Mouse (Mus musculus) cerebellum, adult 9-10 months (tissue): ENCODE results near the gene Olfr1441.

ENCODE experiments used
- DNase-seq: peaks from one replicate; pipeline ENCODE4 v3.0.0; 2022

The Olfr1441 gene

GRCm38 (mm10) chr19:12464127-12464526 is 46.9 kb downstream of the Olfr1441 start:
- DNase-seq, result no peak

- no peak for DNase-seq
Measured at GRCm38 (mm10) chr19:12464674-12465073, 47.4 kb downstream of the Olfr1441 start.

GRCm38 (mm10) chr19:12465530-12466144 is 48.4 kb downstream of the Olfr1441 start:
- no peak for DNase-seq

- DNase-seq, result peak; percentile 70
Measured at GRCm38 (mm10) chr19:12466204-12466603, 49.0 kb downstream of the Olfr1441 start.

GRCm38 (mm10) chr19:12467436-12467835 is 50.2 kb downstream of the Olfr1441 start:
- DNase-seq, result no peak

GRCm38 (mm10) chr19:12471866-12472265 is 54.6 kb downstream of the Olfr1441 start:
- DNase-seq, result no peak

- DNase-seq, result no peak
Measured at GRCm38 (mm10) chr19:12472381-12472976, 55.2 kb downstream of the Olfr1441 start.
